Mouse (Mus musculus): ENCODE data around the gene Gm10491.
A peak's percentile ranks its signal among the peaks of the same experiment; 100 is the strongest.

Gm10491 gene

GRCm38 (mm10) chrX:7878495-7878894 lies 29.1 kb downstream of the Gm10491 start:
- DNase-seq, result no peak

DNA sequence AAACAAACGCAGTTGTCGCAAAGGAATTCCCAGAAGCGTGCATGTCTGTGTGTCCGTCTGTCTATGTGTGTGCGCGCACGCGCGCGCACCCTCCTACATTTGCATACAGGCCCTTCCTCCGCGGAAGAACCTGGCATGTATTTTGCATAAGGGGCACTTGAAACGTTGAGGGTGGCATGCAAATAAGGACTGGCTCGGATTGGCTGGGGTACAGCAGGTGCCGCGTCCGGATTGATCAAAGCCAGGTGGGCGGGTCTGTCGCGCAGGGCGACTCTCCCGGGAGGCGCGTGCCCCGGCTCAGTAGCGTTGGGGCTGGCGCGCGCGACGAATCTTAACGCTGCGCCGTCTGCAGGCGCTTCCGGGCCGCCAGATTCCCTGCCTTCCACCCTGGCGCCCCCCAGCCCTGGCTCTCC lies 29.6 kb downstream of the Gm10491 start, which contains the start of gene Pim2:
TSS of gene Pim2 (plus strand) at position 256 of the 413 bp plus-strand sequence.
- DNase-seq, result peak; percentile 90

DNA sequence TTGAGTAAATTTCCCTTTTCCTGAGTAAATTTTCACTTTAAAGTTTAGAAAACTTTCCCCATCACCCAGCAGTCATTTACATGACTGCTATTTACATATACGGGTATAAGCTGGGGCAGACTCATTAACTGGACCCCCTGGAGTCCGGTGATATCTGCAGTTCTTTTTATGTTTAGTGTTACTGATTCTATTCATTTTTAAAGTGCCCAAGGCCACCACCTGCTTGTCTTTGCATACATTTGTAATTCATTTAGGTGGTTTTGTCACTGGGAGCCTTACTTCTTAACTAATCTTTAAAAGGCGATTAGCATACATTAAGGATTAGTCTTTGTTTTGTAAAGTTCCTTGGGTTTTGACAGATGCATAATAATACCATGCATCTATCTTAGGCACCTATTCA lies 37.8 kb downstream of the Gm10491 start:
- no peak for DNase-seq

DNA sequence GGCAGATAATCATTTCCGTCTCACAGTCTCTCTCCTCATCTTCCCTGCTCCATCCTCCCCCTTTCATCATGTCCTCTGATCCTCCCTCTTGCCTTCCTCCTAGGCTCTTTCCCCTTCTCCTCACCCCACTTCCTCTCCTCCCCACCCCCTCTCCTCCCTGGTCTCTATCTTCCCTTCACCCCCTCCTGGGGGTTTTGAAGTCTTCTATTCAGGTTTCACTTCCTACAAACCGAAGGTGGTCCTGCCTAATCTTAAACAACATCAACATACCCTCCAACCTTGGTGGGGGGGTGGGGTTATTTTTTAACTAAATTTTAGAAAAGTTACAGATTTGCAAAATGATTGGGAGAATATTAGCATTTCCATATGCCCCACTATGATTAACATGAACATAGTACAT lies 39.1 kb downstream of the Gm10491 start:
- DNase-seq, result no peak

DNA sequence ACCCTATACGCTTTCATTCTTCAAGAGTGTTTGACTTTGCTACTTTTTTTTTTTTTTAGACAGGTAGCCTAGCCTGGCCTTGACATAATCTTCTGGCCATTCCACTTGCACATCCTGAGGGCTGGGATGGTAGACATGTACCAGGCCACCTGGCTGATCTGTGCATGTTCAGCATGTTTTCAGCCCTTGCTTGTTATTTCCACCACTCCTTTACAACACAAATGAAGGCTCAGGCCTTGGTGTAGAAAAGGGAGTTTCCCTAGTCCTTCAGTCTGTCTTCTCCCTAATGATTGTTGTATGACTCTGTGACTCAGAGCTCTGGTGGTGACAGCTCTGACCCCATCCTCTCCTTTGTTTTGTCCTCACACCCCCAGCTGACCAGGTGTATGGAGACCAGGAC lies 40.5 kb downstream of the Gm10491 start:
- no peak for DNase-seq

DNA sequence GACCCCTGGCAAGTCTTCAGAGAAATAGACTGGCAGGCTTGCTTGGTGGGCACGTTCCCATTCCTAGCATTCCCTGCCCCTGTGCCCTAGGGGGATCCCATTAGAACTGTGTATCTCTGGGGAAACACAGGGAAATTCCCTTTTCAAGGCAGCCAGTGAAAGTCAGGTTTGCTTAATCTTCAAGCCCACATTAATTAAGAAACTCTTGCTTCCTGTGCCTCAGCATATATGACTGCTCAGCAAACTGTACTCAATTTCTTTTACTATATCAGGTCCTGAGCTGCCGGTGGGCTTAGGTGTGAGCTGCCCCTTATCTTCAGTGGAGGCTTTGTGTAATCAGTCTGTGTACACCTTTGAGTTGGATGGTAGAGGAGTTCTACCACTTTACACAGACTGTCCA lies 41.8 kb downstream of the Gm10491 start:
- no peak for DNase-seq

- DNase-seq, result no peak
These were observed 42.3 kb downstream of the Gm10491 start for GRCm38 (mm10) chrX:7865343-7865742.

- no peak for DNase-seq
These were observed 43.1 kb downstream of the Gm10491 start for GRCm38 (mm10) chrX:7864551-7864950.

GRCm38 (mm10) chrX:7863181-7863580 lies 44.5 kb downstream of the Gm10491 start:
- no peak for DNase-seq

DNA sequence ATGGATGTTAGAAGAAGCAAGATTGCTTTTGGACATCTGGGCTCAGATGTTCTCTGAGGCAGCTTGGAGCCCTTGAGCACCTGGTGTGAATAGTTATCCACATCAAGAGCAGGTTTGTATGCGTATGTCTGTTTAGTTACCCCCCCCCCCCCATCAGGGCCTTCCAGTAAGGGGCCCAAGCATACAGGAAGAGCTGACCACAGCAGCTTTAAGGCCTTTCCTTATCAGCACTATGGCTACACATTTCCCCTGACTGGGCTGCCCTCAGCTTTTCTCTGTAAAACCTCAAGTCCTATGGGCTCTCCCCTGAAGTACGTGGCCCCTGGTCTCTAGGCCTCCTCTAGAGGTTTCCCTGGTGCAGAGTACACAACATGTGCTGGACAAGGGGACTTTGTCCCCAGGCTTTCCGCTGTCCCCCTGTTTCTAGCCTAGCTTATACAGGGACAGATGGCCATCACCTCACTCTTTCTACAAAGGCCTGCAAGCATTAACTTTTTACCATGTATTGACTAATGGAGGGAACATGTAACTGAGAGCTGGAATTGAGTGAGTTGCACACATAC lies 48.4 kb downstream of the Gm10491 start:
- no peak for DNase-seq
